Mouse (Mus musculus) layer of hippocampus, adult 9-10 months (tissue): ENCODE results near the gene Elmo3.

Source experiments
- DNase-seq: peaks from one replicate; pipeline ENCODE4 v3.0.0; 2022; ENCODE audit warnings: low spot score

Gene Elmo3

DNA sequence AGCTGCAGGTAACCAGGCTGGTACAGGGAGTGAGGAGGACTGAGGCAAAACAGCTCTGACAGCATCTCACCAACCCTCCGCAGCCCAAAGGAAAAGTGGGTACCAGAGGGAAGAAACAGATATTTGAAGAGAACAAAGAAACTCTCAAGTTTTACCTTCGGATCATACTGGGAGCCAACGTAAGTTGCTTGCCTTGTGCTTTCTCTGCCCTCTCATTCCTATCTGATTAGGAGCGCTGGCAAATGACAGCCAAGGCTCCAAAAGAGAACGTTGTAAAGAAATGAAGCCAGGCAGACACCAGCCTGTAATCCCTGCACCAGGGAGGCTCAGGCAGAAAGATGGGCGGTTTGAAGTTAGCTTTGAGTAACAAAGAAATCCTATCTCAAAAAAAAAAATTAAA, 21.6 kb downstream of the Elmo3 start:
- DNase-seq: no peak

DNA sequence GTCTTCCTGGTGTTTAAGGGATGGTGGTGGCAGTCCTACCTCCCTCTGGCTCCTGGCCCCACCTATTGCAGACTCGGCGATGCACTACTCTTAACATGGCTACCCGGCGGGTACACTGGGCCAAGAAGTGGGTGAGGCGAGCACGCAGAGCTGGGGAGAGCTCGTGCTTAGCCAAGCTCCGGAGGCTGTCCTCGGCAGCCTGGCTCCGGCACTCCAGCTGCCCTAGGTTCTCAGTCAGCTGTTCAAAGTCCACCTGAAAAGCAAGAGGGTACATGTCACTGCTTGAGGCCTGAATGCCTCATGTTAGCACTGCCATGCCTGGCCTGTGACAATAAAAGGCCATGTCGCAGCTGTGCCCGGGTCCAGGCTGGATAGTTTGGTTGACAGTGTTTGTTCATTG, 24.9 kb downstream of the Elmo3 start:
- no peak for DNase-seq

GRCm38 (mm10) chr8:105331469-105331868, 26.1 kb downstream of the Elmo3 start:
- no peak for DNase-seq

GRCm38 (mm10) chr8:105331931-105332330, 26.5 kb downstream of the Elmo3 start:
- no peak for DNase-seq

DNA sequence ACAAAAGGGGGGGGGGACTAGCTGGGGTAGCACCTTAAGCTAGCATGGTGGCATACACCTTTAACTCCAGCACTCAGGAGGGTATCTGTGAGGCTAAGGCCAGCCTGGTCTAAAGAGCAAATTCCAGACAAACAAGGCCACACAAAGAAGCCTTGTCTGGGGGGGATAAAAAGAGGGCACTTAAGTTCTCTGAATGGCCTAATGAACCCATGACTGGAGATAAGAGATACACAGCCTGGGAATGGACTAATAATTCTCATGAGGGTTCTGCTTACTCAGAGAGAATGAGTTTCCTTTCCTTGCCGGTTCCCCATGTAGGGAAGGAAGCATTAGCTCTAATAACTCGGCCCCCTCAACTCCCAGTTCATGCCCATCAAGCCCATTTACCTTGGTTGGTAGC, 27.1 kb downstream of the Elmo3 start:
- no peak for DNase-seq

DNA sequence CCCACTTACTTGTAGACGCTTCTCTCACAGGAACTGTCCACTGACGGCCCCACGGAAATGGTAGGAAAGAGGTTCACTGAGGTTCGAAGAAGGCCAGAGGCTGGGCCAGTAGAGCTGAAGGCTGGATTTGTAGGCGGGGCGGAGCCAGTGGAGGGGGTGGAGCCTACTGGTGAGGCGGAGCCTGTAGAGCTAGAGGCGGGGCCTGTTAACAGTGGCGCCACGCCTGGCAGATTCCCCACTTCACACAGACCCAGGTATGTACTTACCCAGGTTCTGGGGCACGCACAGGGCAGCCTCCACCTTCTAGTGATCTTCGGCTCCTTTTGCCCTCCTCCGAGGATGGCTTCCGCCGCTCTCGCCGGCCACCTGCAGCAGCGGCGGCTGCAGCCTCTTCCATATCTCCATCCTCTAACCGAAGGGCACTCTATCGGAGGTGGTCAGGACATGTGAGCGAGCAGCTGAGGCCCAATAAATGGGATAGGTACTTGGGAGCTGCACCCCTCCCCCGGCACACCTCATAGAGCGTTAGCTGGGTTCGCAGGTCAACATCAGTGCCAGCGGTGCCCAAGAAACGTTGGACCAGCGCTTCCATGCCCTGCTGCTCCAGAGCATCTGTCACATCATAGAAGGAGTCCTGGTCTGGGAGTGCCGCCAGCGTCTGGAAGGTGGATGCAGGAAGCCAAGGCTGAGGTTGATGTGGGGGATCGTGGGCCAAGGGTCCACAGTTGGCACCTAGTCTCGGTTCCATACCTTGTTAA, 31.2 kb downstream of the Elmo3 start:
- DNase-seq: no peak

DNA sequence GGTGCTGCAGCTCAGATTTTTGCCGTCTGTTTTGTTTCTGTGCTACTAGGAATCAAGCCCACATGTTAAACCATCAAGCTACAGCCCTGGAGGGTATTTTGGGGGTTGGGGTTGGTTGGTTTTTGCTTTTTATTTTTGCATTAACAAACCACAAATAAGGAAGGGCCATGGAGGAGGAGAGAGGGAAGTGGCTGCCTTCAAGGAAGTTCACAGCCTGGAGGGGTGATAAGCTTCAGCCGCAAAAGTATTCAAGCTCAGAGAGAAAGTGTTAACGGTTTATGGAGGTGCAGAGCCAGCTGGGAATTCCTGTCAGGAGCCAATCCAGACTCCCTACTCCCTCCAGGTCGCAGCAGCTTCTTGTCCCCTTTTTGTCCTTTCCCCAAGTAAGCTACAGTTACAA, 33.6 kb downstream of the Elmo3 start:
- DNase-seq: no peak

DNA sequence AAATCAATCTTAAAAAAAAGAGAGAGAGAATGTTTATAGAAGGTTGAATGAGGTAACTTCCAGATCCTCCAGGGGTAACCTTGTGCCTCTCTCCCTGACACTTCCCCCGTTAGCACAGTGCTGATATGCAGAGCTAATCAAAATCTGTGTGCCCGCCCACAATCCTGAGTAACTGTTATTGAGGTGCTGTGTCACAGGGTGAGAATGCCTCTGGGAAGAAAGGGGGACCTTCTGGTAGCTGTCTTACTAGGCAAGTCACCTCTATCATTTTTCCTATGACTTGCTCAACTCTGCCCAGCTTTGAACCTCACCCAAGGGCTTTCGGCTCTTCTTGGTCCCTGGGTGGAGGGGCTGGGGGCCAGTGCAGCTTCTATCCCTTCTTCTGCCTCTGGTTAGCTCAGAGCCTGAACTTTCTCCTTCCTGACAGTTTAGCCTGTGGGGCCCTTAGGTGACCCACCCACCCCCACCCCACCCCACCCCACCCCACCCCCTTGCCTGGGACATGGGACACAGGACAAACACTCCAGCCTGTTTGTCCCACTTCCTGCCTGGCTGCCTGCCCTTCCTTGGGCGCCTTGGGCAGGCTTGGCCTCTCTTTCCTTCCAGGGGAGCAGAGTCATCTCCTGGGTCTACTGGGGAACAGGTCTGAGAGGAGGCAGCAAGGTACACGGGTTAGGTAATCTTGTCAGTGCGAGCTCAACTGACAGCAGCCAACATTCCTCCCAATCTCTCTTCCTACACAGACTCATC, 34.7 kb downstream of the Elmo3 start:
- DNase-seq: no peak

- DNase-seq: no peak
Observed at GRCm38 (mm10) chr8:105341399-105341798, 36.0 kb downstream of the Elmo3 start.

DNA sequence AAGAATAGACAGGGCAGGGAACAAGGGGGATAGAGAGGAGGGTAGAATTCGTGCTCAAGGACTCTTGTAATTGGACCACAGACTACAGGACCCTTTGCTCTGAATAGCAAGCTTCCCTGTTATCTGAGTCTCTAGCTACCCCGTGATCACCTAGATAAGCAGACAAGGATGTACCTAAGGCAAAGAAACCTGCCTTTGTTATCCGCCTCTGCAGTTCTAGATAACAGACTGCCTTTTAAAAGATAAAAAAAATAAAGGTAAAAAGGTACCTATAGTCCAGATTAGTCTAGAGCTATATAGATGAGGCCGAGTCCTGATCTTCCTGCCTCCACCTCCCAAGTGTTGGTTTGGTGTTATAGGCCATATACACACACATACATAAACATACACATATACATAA, 37.4 kb downstream of the Elmo3 start:
- DNase-seq: no peak

GRCm38 (mm10) chr8:105343791-105344574, 38.6 kb downstream of the Elmo3 start:
- DNase-seq: no peak

GRCm38 (mm10) chr8:105345061-105345975, 39.9 kb downstream of the Elmo3 start:
- no peak for DNase-seq

GRCm38 (mm10) chr8:105346611-105347427, 41.4 kb downstream of the Elmo3 start:
- DNase-seq: no peak

DNA sequence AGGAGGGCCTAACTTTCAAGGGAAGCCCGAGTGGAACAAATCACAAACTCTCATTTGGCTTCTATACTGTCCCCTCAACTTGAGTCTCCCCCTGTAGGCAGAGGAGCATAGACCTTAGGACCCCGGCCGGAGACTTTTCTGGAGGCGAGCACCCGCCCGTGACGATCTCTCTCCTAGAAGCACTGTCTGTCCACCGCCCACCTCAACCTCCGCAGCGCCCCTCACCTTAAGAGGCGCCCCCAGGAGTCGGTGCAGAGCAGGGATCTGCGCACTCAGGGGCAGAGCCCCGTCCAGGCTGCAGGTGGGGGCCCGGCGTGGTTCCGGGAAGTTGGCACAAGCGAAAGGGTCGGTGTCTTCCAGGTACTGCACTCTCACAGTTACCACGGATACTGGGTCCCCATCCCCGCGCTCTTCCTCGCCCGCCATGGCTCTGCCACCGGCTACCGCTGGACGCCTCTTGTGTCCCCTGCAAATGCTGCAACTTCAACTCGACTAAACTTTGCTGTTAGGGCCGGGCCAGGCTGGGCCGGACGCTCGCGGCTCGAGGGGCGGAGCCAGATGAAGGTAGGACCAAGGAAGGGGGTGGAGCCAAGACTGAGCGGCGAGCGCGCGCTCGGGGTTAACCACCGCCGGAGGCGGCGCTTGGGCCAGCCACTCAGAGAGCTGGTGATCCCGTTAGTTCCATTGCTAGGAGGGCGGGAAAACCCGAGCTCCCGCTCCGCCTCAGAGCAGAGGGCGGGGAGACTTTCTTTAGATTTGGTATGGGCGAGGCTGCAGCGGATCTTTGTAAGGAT, 42.2 kb downstream of the Elmo3 start, which contains the start of gene Fhod1:
Gene Fhod1 (minus strand): TSS at position 526 of the 794 bp plus-strand sequence.
- DNase-seq: no peak

- no peak for DNase-seq
Observed at GRCm38 (mm10) chr8:105348450-105349095, 43.2 kb downstream of the Elmo3 start, which contains the start of gene Slc9a5. Gene Slc9a5, plus strand, starts transcription at chr8:105348843.

GRCm38 (mm10) chr8:105349096-105349771, 43.8 kb downstream of the Elmo3 start:
- no peak for DNase-seq

DNA sequence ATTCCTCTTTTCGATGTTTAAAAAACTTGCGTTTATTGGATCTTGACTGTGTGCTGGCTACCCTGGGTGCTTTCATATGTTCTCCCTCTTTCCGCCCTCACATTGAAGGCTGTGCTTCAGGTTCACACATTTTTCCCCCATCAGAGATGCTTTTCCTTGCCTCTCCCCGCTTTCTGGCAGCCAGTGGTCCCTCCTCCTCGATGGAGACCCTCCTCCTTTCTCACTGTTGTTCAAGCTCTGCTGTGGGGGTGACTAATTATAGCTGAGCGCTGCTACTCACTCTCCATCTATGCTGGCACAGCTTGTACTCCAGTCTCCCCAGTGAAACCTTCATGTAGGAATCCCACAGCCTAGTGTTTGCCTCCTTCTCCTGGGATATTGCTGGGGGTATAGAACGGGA, 44.8 kb downstream of the Elmo3 start:
- DNase-seq: no peak

- DNase-seq: no peak
Observed at GRCm38 (mm10) chr8:105353583-105354135, 48.3 kb downstream of the Elmo3 start.
